Mouse (Mus musculus): ENCODE measurements around the gene Gins2. TPM values are rescaled to one million over a fixed set of nuclear protein-coding genes. Genes with fewer than 3 reads are reported as not detected.
A peak's percentile ranks its signal among the peaks of the same experiment; 100 is the strongest.

Gene Gins2
- polyA plus RNA-seq, 1 experiment = 6.9 TPM

- 63% methylated on average over 9 of the region's 9 CpGs for WGBS
- H3K4me1 ChIP-seq (ENCODE audit: control insufficient read depth, insufficient read depth, low read length) = peaks cover 30% of the 10 kb centered on the region
Measured at GRCm38 (mm10) chr8:120547562-120547961, 41.5 kb downstream of the Gins2 start.

GRCm38 (mm10) chr8:120544155-120544554 lies 44.9 kb downstream of the Gins2 start:
- H3K4me1 ChIP-seq (ENCODE audit: control insufficient read depth, insufficient read depth, low read length) = peaks cover 51% of the 10 kb centered on the region

More at GRCm38 (mm10) chr8:120547562-120547961, 41.5 kb downstream of the Gins2 start:
- H3K4me3 ChIP-seq (ENCODE audit: insufficient read depth, low read depth, low read length) = no peak overlapping the region
- H3K27me3 ChIP-seq (replicated peaks; ENCODE audit: control insufficient read depth, insufficient read depth, low read length) = no peaks in the 10 kb centered on the region
- no peaks in the 10 kb centered on the region for H3K36me3 ChIP-seq (ENCODE audit: control insufficient read depth, insufficient read depth, low read length)
- no peak for TF ChIP-seq POLR2A (IDR thresholded peaks at IDR 0.05; ENCODE audit: low read depth, low read length)
- no peak for TF ChIP-seq CTCF (conservative IDR thresholded peaks at IDR 0.05; ENCODE audit: insufficient read depth, insufficient read length, low read depth, low read length)
- peak; percentile 54 for DNase-seq
- no peak overlapping the region for H3K27ac ChIP-seq (ENCODE audit: insufficient read depth, low read depth, low read length)

GRCm38 (mm10) chr8:120543416-120544055 lies 45.6 kb downstream of the Gins2 start:
- H3K4me1 ChIP-seq (ENCODE audit: control insufficient read depth, insufficient read depth, low read length) = peaks cover 51% of the 10 kb centered on the region
- WGBS = 38% methylated on average over 8 of the region's 8 CpGs
- no peaks in the 10 kb centered on the region for H3K27me3 ChIP-seq (replicated peaks; ENCODE audit: control insufficient read depth, insufficient read depth, low read length)
- no peak for TF ChIP-seq POLR2A (IDR thresholded peaks at IDR 0.05; ENCODE audit: low read depth, low read length)
- TF ChIP-seq CTCF (conservative IDR thresholded peaks at IDR 0.05; ENCODE audit: insufficient read depth, insufficient read length, low read depth, low read length) = no peak
- peak; percentile 97 for DNase-seq
- peak overlapping the region; percentile 81 for H3K27ac ChIP-seq (ENCODE audit: insufficient read depth, low read depth, low read length)
- H3K4me3 ChIP-seq (ENCODE audit: insufficient read depth, low read depth, low read length) = no peak overlapping the region
- H3K36me3 ChIP-seq (ENCODE audit: control insufficient read depth, insufficient read depth, low read length) = no peaks in the 10 kb centered on the region

More at GRCm38 (mm10) chr8:120544155-120544554, 44.9 kb downstream of the Gins2 start:
- H3K27me3 ChIP-seq (replicated peaks; ENCODE audit: control insufficient read depth, insufficient read depth, low read length) = no peaks in the 10 kb centered on the region
- DNase-seq = peak; percentile 81
- no peak overlapping the region for H3K4me3 ChIP-seq (ENCODE audit: insufficient read depth, low read depth, low read length)
- WGBS = 48% methylated on average over 5 of the region's 5 CpGs
- no peaks in the 10 kb centered on the region for H3K36me3 ChIP-seq (ENCODE audit: control insufficient read depth, insufficient read depth, low read length)
- TF ChIP-seq POLR2A (IDR thresholded peaks at IDR 0.05; ENCODE audit: low read depth, low read length) = no peak
- no peak for TF ChIP-seq CTCF (conservative IDR thresholded peaks at IDR 0.05; ENCODE audit: insufficient read depth, insufficient read length, low read depth, low read length)
- peak overlapping the region; percentile 81; the same call in 1 of the 2 replicates for H3K27ac ChIP-seq (ENCODE audit: insufficient read depth, low read depth, low read length)

GRCm38 (mm10) chr8:120542995-120543394 lies 46.1 kb downstream of the Gins2 start:
- WGBS = 44% methylated on average over 13 of the region's 13 CpGs
- no peak for DNase-seq
- no peak overlapping the region for H3K4me3 ChIP-seq (ENCODE audit: insufficient read depth, low read depth, low read length)
- no peaks in the 10 kb centered on the region for H3K27me3 ChIP-seq (replicated peaks; ENCODE audit: control insufficient read depth, insufficient read depth, low read length)
- H3K27ac ChIP-seq (ENCODE audit: insufficient read depth, low read depth, low read length) = 0 out of 2 replicates have a peak overlapping the region, but pooled peaks have one; percentile 1
- peaks cover 56% of the 10 kb centered on the region for H3K4me1 ChIP-seq (ENCODE audit: control insufficient read depth, insufficient read depth, low read length)
- H3K36me3 ChIP-seq (ENCODE audit: control insufficient read depth, insufficient read depth, low read length) = no peaks in the 10 kb centered on the region
- TF ChIP-seq POLR2A (IDR thresholded peaks at IDR 0.05; ENCODE audit: low read depth, low read length) (no peak), CTCF (conservative IDR thresholded peaks at IDR 0.05; ENCODE audit: insufficient read depth, insufficient read length, low read depth, low read length) (no peak)

GRCm38 (mm10) chr8:120539775-120540625 lies 49.1 kb downstream of the Gins2 start:
- TF ChIP-seq POLR2A (IDR thresholded peaks at IDR 0.05; ENCODE audit: low read depth, low read length) (no peak), CTCF (conservative IDR thresholded peaks at IDR 0.05; ENCODE audit: insufficient read depth, insufficient read length, low read depth, low read length) (no peak)
- Histone ChIP-seq H3K4me1 (ENCODE audit: control insufficient read depth, insufficient read depth, low read length) (peaks cover 40% of the 10 kb centered on the region), H3K27ac (ENCODE audit: insufficient read depth, low read depth, low read length) (peak overlapping the region; percentile 87), H3K36me3 (ENCODE audit: control insufficient read depth, insufficient read depth, low read length) (no peaks in the 10 kb centered on the region), H3K4me3 (ENCODE audit: insufficient read depth, low read depth, low read length) (no peak overlapping the region), H3K27me3 (replicated peaks; ENCODE audit: control insufficient read depth, insufficient read depth, low read length) (no peaks in the 10 kb centered on the region)
- DNase-seq = peak; percentile 69
- 46% methylated on average over 23 of the region's 23 CpGs for WGBS

GRCm38 (mm10) chr8:120539381-120539774 lies 49.7 kb downstream of the Gins2 start:
- H3K4me1 ChIP-seq (ENCODE audit: control insufficient read depth, insufficient read depth, low read length) = peaks cover 40% of the 10 kb centered on the region
- H3K36me3 ChIP-seq (ENCODE audit: control insufficient read depth, insufficient read depth, low read length) = no peaks in the 10 kb centered on the region
- 36% methylated on average over 6 of the region's 6 CpGs for WGBS
- peak overlapping the region; percentile 87 for H3K27ac ChIP-seq (ENCODE audit: insufficient read depth, low read depth, low read length)
- H3K4me3 ChIP-seq (ENCODE audit: insufficient read depth, low read depth, low read length) = no peak overlapping the region
- TF ChIP-seq POLR2A (IDR thresholded peaks at IDR 0.05; ENCODE audit: low read depth, low read length) (no peak), CTCF (conservative IDR thresholded peaks at IDR 0.05; ENCODE audit: insufficient read depth, insufficient read length, low read depth, low read length) (no peak)
- no peaks in the 10 kb centered on the region for H3K27me3 ChIP-seq (replicated peaks; ENCODE audit: control insufficient read depth, insufficient read depth, low read length)
- peak; percentile 55 for DNase-seq
